Mouse (Mus musculus) forebrain, embryonic 14.5 days (tissue): ENCODE measurements around the gene 4933411K16Rik. TPM values are rescaled to one million over a fixed set of nuclear protein-coding genes. Genes with fewer than 3 reads are reported as not detected.
A peak's percentile ranks its signal among the peaks of the same experiment; 100 is the strongest.

Experiments used
- ATAC-seq: fragments of 200-750 bp; cut with Nextera tagmentation; 2 replicates; pipeline ENCODE4 v1.8.0; 2017; ENCODE audit warnings: mild to moderate bottlenecking, moderate library complexity
- DNase-seq: peaks from one replicate; pipeline ENCODE4 v3.0.0-alpha.2; 2015; ENCODE audit warnings: low spot score
- H3K27ac ChIP-seq: fragments of 300-500 bp; sonication (generic); 2 replicates; pipeline ENCODE4 v1.5.1; 2014; ENCODE audit warnings: low read depth, mild to moderate bottlenecking, control low read depth, low read length, moderate library complexity
- H3K27me3 ChIP-seq: fragments of 300-500 bp; sonication (generic); replicated peaks from 2 replicates; pipeline ENCODE4 v1.6.1; 2014; ENCODE audit warnings: low read length, control low read depth, mixed read lengths; ENCODE audit not compliant: control insufficient read depth, insufficient read depth
- H3K36me3 ChIP-seq: fragments of 300-500 bp; sonication (generic); 2 replicates; pipeline ENCODE4 v1.6.1; 2014; ENCODE audit warnings: low read length, control low read depth; ENCODE audit not compliant: control insufficient read depth, insufficient read depth
- H3K4me1 ChIP-seq: fragments of 300-500 bp; sonication (generic); 2 replicates; pipeline ENCODE4 v1.6.1; 2014; ENCODE audit warnings: antibody characterized with exemption, low read length, control low read depth; ENCODE audit not compliant: control insufficient read depth, insufficient read depth
- H3K4me2 ChIP-seq: fragments of 300-500 bp; sonication (generic); 2 replicates; pipeline ENCODE4 v1.6.1; 2014; ENCODE audit warnings: mild to moderate bottlenecking, control low read depth, low read length
- H3K4me3 ChIP-seq: fragments of 300-500 bp; sonication (generic); 2 replicates; pipeline ENCODE4 v1.5.1; 2014; ENCODE audit warnings: low read depth, low read length, control low read depth
- H3K9ac ChIP-seq: fragments of 300-500 bp; sonication (generic); 2 replicates; pipeline ENCODE4 v1.6.1; 2014; ENCODE audit warnings: mild to moderate bottlenecking, low read length, control low read depth, moderate library complexity
- H3K9me3 ChIP-seq: fragments of 300-500 bp; sonication (generic); replicated peaks from 2 replicates; pipeline ENCODE4 v1.6.1; 2016; ENCODE audit warnings: low read length, control low read depth, mixed read lengths; ENCODE audit not compliant: control insufficient read depth
- WGBS: fragments of 180-500 bp; shearing (Covaris S2); extraction: QIAGEN DNeasy Blood & Tissue Kit; methylation state at CpG from one replicate; pipeline ENCODE4 v1.1.7; 2014; 5-methylcytosine and 5-hydroxymethylcytosine counted together
- polyA plus RNA-seq: library from polyadenylated mRNA; unstranded; fragments of >200 nt; fragmentation: Nextera tagmentation; extraction: Ambion mirVana; gene quantifications from 2 replicates; pipeline ENCODE4 v1.2.1, GENCODE M21; 2014

4933411K16Rik gene
- polyA plus RNA-seq, 1 experiment from 2014 or later, result not detected

GRCm38 (mm10) chr19:42015001-42015400, 37.0 kb upstream of the 4933411K16Rik start:
- no peaks in the 10 kb centered on the region for H3K27me3 ChIP-seq
- H3K9ac ChIP-seq, result no peak overlapping the region
- 80% methylated on average over 6 of the region's 6 CpGs for WGBS
- H3K36me3 ChIP-seq, result no peaks in the 10 kb centered on the region
- no peak overlapping the region for H3K4me3 ChIP-seq
- no peaks in the 10 kb centered on the region for H3K9me3 ChIP-seq
- H3K27ac ChIP-seq, result no peak overlapping the region
- H3K4me1 ChIP-seq, result no peaks in the 10 kb centered on the region
- no peak for ATAC-seq
- H3K4me2 ChIP-seq, result no peak overlapping the region
- no peak for DNase-seq

DNA sequence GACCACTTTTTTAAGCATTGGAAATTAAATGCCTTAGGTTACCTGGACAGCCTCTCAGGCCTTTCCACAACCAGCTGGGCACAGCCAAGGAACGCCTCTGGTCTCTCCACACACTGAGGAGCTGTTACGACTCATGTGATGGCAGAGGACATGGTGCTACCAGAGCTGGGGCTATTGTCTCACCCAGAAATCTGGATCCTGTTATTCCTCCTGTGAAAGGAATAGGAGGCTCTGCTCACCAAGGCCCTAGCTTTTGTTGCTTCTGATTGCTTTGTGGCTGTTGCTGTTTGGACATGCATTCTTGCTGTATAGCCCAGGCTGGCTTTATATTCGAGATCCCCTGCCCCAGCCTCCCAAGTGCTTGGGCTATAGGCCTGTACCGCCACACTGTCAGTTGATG, 35.8 kb upstream of the 4933411K16Rik start:
- Histone ChIP-seq H3K9me3 (no peaks in the 10 kb centered on the region), H3K4me2 (no peak overlapping the region), H3K36me3 (no peaks in the 10 kb centered on the region), H3K27ac (no peak overlapping the region), H3K4me3 (no peak overlapping the region), H3K9ac (no peak overlapping the region), H3K4me1 (no peaks in the 10 kb centered on the region), H3K27me3 (no peaks in the 10 kb centered on the region)
- WGBS, result 69% methylated on average over 4 of the region's 4 CpGs
- ATAC-seq, result no peak
- DNase-seq, result no peak

DNA sequence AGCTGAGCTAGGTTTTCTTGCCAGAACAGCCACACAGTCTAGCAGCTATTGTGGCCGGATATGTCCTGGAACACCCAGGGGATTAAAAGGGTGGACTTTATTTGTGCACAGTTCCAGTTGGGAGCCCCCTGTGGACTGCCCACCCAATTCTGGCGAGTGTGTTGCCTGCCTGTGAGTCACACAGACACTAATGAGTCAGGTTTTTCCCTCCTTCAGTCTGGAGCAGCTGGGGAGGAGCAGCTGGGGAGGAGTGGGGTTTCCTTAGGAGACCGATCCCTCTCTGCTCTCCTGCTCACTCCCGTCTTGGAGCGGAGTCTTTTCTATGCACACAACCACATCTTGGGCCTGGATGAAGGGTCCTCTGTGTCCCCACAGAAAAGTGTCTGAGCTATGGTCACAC, 35.2 kb upstream of the 4933411K16Rik start:
- H3K9me3 ChIP-seq, result no peaks in the 10 kb centered on the region
- H3K27me3 ChIP-seq, result no peaks in the 10 kb centered on the region
- H3K36me3 ChIP-seq, result no peaks in the 10 kb centered on the region
- H3K9ac ChIP-seq, result no peak overlapping the region
- DNase-seq (no peak), ATAC-seq (no peak)
- no peak overlapping the region for H3K4me3 ChIP-seq
- 45% methylated on average over 5 of the region's 5 CpGs for WGBS
- no peak overlapping the region for H3K4me2 ChIP-seq
- H3K27ac ChIP-seq, result peak overlapping the region; percentile 27; the same call in 1 of the 2 replicates
- no peaks in the 10 kb centered on the region for H3K4me1 ChIP-seq

GRCm38 (mm10) chr19:42017399-42018247, 34.4 kb upstream of the 4933411K16Rik start:
- H3K4me3 ChIP-seq, result no peak overlapping the region
- H3K9me3 ChIP-seq, result no peaks in the 10 kb centered on the region
- 70% methylated on average over 8 of the region's 8 CpGs for WGBS
- H3K9ac ChIP-seq, result no peak overlapping the region
- DNase-seq, result peak; percentile 39
- H3K4me2 ChIP-seq, result no peak overlapping the region
- H3K4me1 ChIP-seq, result no peaks in the 10 kb centered on the region
- ATAC-seq, result no peak
- H3K36me3 ChIP-seq, result no peaks in the 10 kb centered on the region
- H3K27me3 ChIP-seq, result no peaks in the 10 kb centered on the region
- peak overlapping the region; percentile 27; the same call in 1 of the 2 replicates for H3K27ac ChIP-seq

- no peaks in the 10 kb centered on the region for H3K4me1 ChIP-seq
- H3K9ac ChIP-seq, result no peak overlapping the region
- H3K4me2 ChIP-seq, result no peak overlapping the region
- WGBS, result 43% methylated on average over 4 of the region's 4 CpGs
- H3K36me3 ChIP-seq, result no peaks in the 10 kb centered on the region
- H3K4me3 ChIP-seq, result no peak overlapping the region
- no peaks in the 10 kb centered on the region for H3K9me3 ChIP-seq
- DNase-seq, result no peak
- ATAC-seq, result no peak
- no peaks in the 10 kb centered on the region for H3K27me3 ChIP-seq
- H3K27ac ChIP-seq, result no peak overlapping the region
Observed at GRCm38 (mm10) chr19:42019011-42019522, 33.0 kb upstream of the 4933411K16Rik start.

- Histone ChIP-seq H3K27ac (no peak overlapping the region), H3K4me2 (no peak overlapping the region), H3K4me3 (no peak overlapping the region), H3K4me1 (no peaks in the 10 kb centered on the region), H3K27me3 (no peaks in the 10 kb centered on the region), H3K36me3 (no peaks in the 10 kb centered on the region), H3K9ac (no peak overlapping the region), H3K9me3 (no peaks in the 10 kb centered on the region)
- no peak for DNase-seq
- no peak for ATAC-seq
- WGBS, result 73% methylated on average over 10 of the region's 10 CpGs
Observed at GRCm38 (mm10) chr19:42021681-42022541, 30.1 kb upstream of the 4933411K16Rik start.

DNA sequence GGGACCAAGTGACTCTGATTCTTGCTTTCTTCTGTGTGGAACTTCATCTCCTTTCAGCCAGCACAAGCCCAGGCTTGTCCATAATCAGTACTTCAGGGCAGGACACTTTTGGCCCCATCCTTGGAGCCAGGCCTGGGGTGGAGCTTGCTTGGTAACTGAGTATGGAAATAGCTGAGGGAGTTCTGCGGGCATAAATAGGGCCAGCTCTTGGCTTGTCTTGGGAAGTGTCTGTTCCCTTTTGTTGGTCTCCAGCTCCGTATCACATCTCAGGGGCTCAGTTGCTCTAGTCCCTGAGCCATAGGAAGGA, 29.6 kb upstream of the 4933411K16Rik start:
- no peak for DNase-seq
- 74% methylated on average over 2 of the region's 2 CpGs for WGBS
- H3K36me3 ChIP-seq, result no peaks in the 10 kb centered on the region

GRCm38 (mm10) chr19:42026158-42026557, 25.9 kb upstream of the 4933411K16Rik start:
- peak; percentile 58 for ATAC-seq
- H3K36me3 ChIP-seq, result no peaks in the 10 kb centered on the region
- no peak overlapping the region for H3K4me3 ChIP-seq
- H3K9me3 ChIP-seq, result no peaks in the 10 kb centered on the region
- H3K4me1 ChIP-seq, result no peaks in the 10 kb centered on the region
- H3K9ac ChIP-seq, result no peak overlapping the region
- peak; percentile 77 for DNase-seq
- H3K27ac ChIP-seq, result no peak overlapping the region
- H3K4me2 ChIP-seq, result no peak overlapping the region
- WGBS, result 12% methylated on average over 5 of the region's 5 CpGs
- no peaks in the 10 kb centered on the region for H3K27me3 ChIP-seq

More for the DNA sequence above, 29.6 kb upstream of the 4933411K16Rik start:
- H3K9ac ChIP-seq, result no peak overlapping the region
- no peaks in the 10 kb centered on the region for H3K27me3 ChIP-seq
- no peaks in the 10 kb centered on the region for H3K4me1 ChIP-seq
- H3K4me2 ChIP-seq, result no peak overlapping the region
- no peak overlapping the region for H3K27ac ChIP-seq
- H3K4me3 ChIP-seq, result no peak overlapping the region
- no peaks in the 10 kb centered on the region for H3K9me3 ChIP-seq
- ATAC-seq, result no peak
